Mouse (Mus musculus) cerebellum, adult 11-12 months (tissue): ENCODE results near the gene Itpr3.

Experiments used
- DNase-seq: peaks from one replicate; pipeline ENCODE4 v3.0.0; 2022

The Itpr3 gene

GRCm38 (mm10) chr17:27073778-27074177 lies 16.7 kb downstream of the Itpr3 start:
- DNase-seq, result no peak

- DNase-seq, result no peak
Measured at GRCm38 (mm10) chr17:27074236-27074635, 17.1 kb downstream of the Itpr3 start.

GRCm38 (mm10) chr17:27074849-27075745 lies 18.0 kb downstream of the Itpr3 start:
- DNase-seq, result no peak

- no peak for DNase-seq
Measured at GRCm38 (mm10) chr17:27077133-27077532, 20.0 kb downstream of the Itpr3 start.

GRCm38 (mm10) chr17:27077920-27078319 lies 20.8 kb downstream of the Itpr3 start:
- DNase-seq, result no peak

GRCm38 (mm10) chr17:27078499-27078898 lies 21.4 kb downstream of the Itpr3 start:
- no peak for DNase-seq

- no peak for DNase-seq
Measured at GRCm38 (mm10) chr17:27081868-27082267, 24.8 kb downstream of the Itpr3 start.

- no peak for DNase-seq
Measured at GRCm38 (mm10) chr17:27082796-27083195, 25.7 kb downstream of the Itpr3 start.

- DNase-seq, result no peak
Measured at GRCm38 (mm10) chr17:27083601-27084000, 26.5 kb downstream of the Itpr3 start.

- DNase-seq, result no peak
Measured at GRCm38 (mm10) chr17:27085676-27086075, 28.6 kb downstream of the Itpr3 start.

GRCm38 (mm10) chr17:27087426-27087825 lies 30.3 kb downstream of the Itpr3 start:
- no peak for DNase-seq

GRCm38 (mm10) chr17:27090068-27090467 lies 33.0 kb downstream of the Itpr3 start:
- DNase-seq, result no peak

- peak; percentile 44 for DNase-seq
Measured at GRCm38 (mm10) chr17:27095690-27096089, 38.6 kb downstream of the Itpr3 start.

- no peak for DNase-seq
Measured at GRCm38 (mm10) chr17:27101675-27102074, 44.6 kb downstream of the Itpr3 start.

GRCm38 (mm10) chr17:27105698-27106470 lies 48.8 kb downstream of the Itpr3 start:
- no peak for DNase-seq

GRCm38 (mm10) chr17:27106745-27107144 lies 49.6 kb downstream of the Itpr3 start:
- no peak for DNase-seq

GRCm38 (mm10) chr17:27107936-27108335 lies 50.8 kb downstream of the Itpr3 start:
- DNase-seq, result no peak

- DNase-seq, result no peak
Measured at GRCm38 (mm10) chr17:27110072-27110471, 53.0 kb downstream of the Itpr3 start.

GRCm38 (mm10) chr17:27118676-27119539 lies 61.8 kb downstream of the Itpr3 start:
- peak; percentile 42 for DNase-seq

- peak; percentile 68 for DNase-seq
Measured at GRCm38 (mm10) chr17:27119540-27119895, 62.4 kb downstream of the Itpr3 start.

- DNase-seq, result no peak
Measured at GRCm38 (mm10) chr17:27119954-27120353, 62.9 kb downstream of the Itpr3 start.

- DNase-seq, result peak; percentile 97
Measured at GRCm38 (mm10) chr17:27120561-27121024, 63.5 kb downstream of the Itpr3 start.

GRCm38 (mm10) chr17:27121266-27121665 lies 64.2 kb downstream of the Itpr3 start:
- peak; percentile 78 for DNase-seq
